Mouse (Mus musculus): Measurements from ENCODE around the gene Smim15. TPM values are rescaled to one million over a fixed set of nuclear protein-coding genes. Genes with fewer than 3 reads are reported as not detected.

Gene Smim15
- 4.3 and 6.2 TPM in 2 replicates for polyA plus RNA-seq (2012)

GRCm38 (mm10) chr13:108044222-108044941 is at the start of gene Smim15:
Gene Smim15, plus strand, starts transcription at chr13:108044446.

Other genes starting within 250 kb of the Smim15 start
- 91.0 and 124 TPM in 2 replicates for gene Ndufaf2, start 114.2 kb downstream of the Smim15 start, polyA plus RNA-seq (2012)
- gene Ercc8, start 114.3 kb downstream of the Smim15 start, polyA plus RNA-seq (2012) = 1.7 and 4.0 TPM in 2 replicates
- gene Elovl7, start 170.0 kb downstream of the Smim15 start, polyA plus RNA-seq (2012) = 0.28 and 0.39 TPM in 2 replicates